In genomic region chr9:104080038-104080437, GRCm38 (mm10) we compare ENCODE assay signal across 31 mouse cellular contexts. TPM values are rescaled to one million over a fixed set of nuclear protein-coding genes. Genes with fewer than 3 reads are reported as not detected.
"Had no signal": no experiment of that assay in that cellular context is flagged by ENCODE, and none has a peak within 500 bp of the region (broad histone marks: within the 10 kb centered on the region; RNA-seq: fewer than 3 reads in every experiment).

No protein-coding gene starts in this region.

- H3K4me1 ChIP-seq: limb, embryonic 10.5 days; limb, embryonic 12.5 days; limb, embryonic 13.5 days; limb, embryonic 15.5 days; liver, embryonic 12.5 days; liver, embryonic 13.5 days; liver, embryonic 15.5 days; lung, embryonic 15.5 days; midbrain, embryonic 10.5 days; midbrain, embryonic 12.5 days; midbrain, embryonic 13.5 days; midbrain, embryonic 15.5 days had no signal

- H3K9me3 ChIP-seq: limb, embryonic 10.5 days; limb, embryonic 12.5 days; limb, embryonic 13.5 days; limb, embryonic 15.5 days; liver, embryonic 12.5 days; liver, embryonic 13.5 days; liver, embryonic 15.5 days; lung, embryonic 15.5 days; megakaryocyte, embryonic 14.5 days; midbrain, embryonic 10.5 days; midbrain, embryonic 12.5 days; midbrain, embryonic 13.5 days; midbrain, embryonic 15.5 days had no signal

- H3K27me3 ChIP-seq: limb, embryonic 12.5 days; limb, embryonic 13.5 days; limb, embryonic 15.5 days; liver, embryonic 12.5 days; liver, embryonic 13.5 days; liver, embryonic 15.5 days; lung, embryonic 15.5 days; megakaryocyte, embryonic 14.5 days; midbrain, embryonic 12.5 days; midbrain, embryonic 13.5 days; midbrain, embryonic 15.5 days had no signal

- H3K9ac ChIP-seq: limb, embryonic 12.5 days; limb, embryonic 13.5 days; limb, embryonic 15.5 days; liver, embryonic 12.5 days; liver, embryonic 13.5 days; liver, embryonic 14.5 days; liver, embryonic 15.5 days; liver, postnatal 0 days; lung, embryonic 14.5 days; lung, embryonic 15.5 days; midbrain, embryonic 12.5 days; midbrain, embryonic 13.5 days; midbrain, embryonic 15.5 days had no signal

- ATAC-seq: liver, embryonic 12.5 days; lung, postnatal 0 days; midbrain, embryonic 13.5 days; midbrain, embryonic 15.5 days; midbrain, embryonic 16.5 days had no signal

- H3K36me3 ChIP-seq: limb, embryonic 12.5 days; lung, embryonic 15.5 days; midbrain, embryonic 10.5 days; midbrain, embryonic 15.5 days had no signal

- H3K4me3 ChIP-seq: limb, embryonic 10.5 days; limb, embryonic 12.5 days; limb, embryonic 13.5 days; limb, embryonic 15.5 days; liver, embryonic 12.5 days; liver, embryonic 13.5 days; liver, embryonic 15.5 days; lung, embryonic 15.5 days; megakaryocyte, embryonic 14.5 days; midbrain, embryonic 10.5 days; midbrain, embryonic 12.5 days; midbrain, embryonic 13.5 days; midbrain, embryonic 15.5 days; myocyte had no signal

- H3K4me2 ChIP-seq: limb, embryonic 12.5 days; limb, embryonic 13.5 days; limb, embryonic 15.5 days; liver, embryonic 11.5 days; liver, embryonic 12.5 days; liver, embryonic 13.5 days; liver, embryonic 15.5 days; lung, embryonic 14.5 days; lung, embryonic 15.5 days; midbrain, embryonic 11.5 days; midbrain, embryonic 12.5 days; midbrain, embryonic 13.5 days; midbrain, embryonic 15.5 days had no signal

- H3K27ac ChIP-seq: limb, embryonic 10.5 days; limb, embryonic 12.5 days; limb, embryonic 13.5 days; limb, embryonic 15.5 days; liver, embryonic 12.5 days; liver, embryonic 13.5 days; liver, embryonic 14.5 days; liver, embryonic 15.5 days; lung, embryonic 15.5 days; macrophage; midbrain, embryonic 10.5 days; midbrain, embryonic 12.5 days; midbrain, embryonic 13.5 days; midbrain, embryonic 15.5 days had no signal

RNA-seq across cellular contexts. Expression of gene Gm28305, which starts 39.6 kb away (rescaled TPM):
- polyA plus RNA-seq: limb, embryonic 10.5 days; limb, embryonic 11.5 days; limb, embryonic 12.5 days; limb, embryonic 13.5 days; limb, embryonic 14.5 days; limb, embryonic 15.5 days; liver, adult 2 months; liver, embryonic 11.5 days; liver, embryonic 12.5 days; liver, embryonic 13.5 days; liver, embryonic 14.5 days; liver, embryonic 15.5 days; liver, embryonic 16.5 days; liver, postnatal 0 days; lung, adult 2 months; lung, embryonic 14.5 days; lung, embryonic 15.5 days; lung, embryonic 16.5 days; lung, postnatal 0 days; macrophage; midbrain, embryonic 10.5 days; midbrain, embryonic 11.5 days; midbrain, embryonic 12.5 days; midbrain, embryonic 13.5 days; midbrain, embryonic 14.5 days; midbrain, embryonic 15.5 days; midbrain, embryonic 16.5 days; midbrain, postnatal 0 days; myocyte; neural tube, embryonic 11.5 days had no signal

RNA-seq across cellular contexts. Expression of gene Ackr4, which starts 46.7 kb away (rescaled TPM):
- polyA plus RNA-seq: macrophage had no signal
